Mouse (Mus musculus): ENCODE results near the gene Pdcd6. TPM values are rescaled to one million over a fixed set of nuclear protein-coding genes. Genes with fewer than 3 reads are reported as not detected.

Gene Pdcd6
- 150 and 159 TPM in 2 replicates for polyA plus RNA-seq (2015; fragmentation: Nextera tagmentation; extraction: Ambion mirVana)

- no peaks in the 10 kb centered on the region for H3K9me3 ChIP-seq
- H3K36me3 ChIP-seq, result peaks cover 33% of the 10 kb centered on the region
Measured at GRCm38 (mm10) chr13:74317170-74317849, at the start of gene Pdcd6. Pdcd6 (minus strand) TSS chr13:74317580.

GRCm38 (mm10) chr13:74363859-74364235, 46.5 kb upstream of the Pdcd6 start, which contains the start of gene Lrrc14b:
Lrrc14b (minus strand) TSS chr13:74364005.
- Histone ChIP-seq H3K27ac (no peak within 1 kb of the TSS), H3K9me3 (no peaks in the 10 kb centered on the region), H3K4me1 (no peaks in the 10 kb centered on the region), H3K4me2 (no peak within 1 kb of the TSS), H3K9ac (no peak within 1 kb of the TSS), H3K4me3 (no peak within 1 kb of the TSS), H3K27me3 (no peaks in the 10 kb centered on the region), H3K36me3 (peaks cover 41% of the 10 kb centered on the region)
- ATAC-seq (ENCODE audit: insufficient number of reproducible peaks, insufficient read depth, low FRiP score, low TSS enrichment, low read depth), result no peak
- 78% methylated on average over 8 of the region's 8 CpGs for WGBS

More at GRCm38 (mm10) chr13:74317170-74317849, at the start of gene Pdcd6:
- Histone ChIP-seq H3K4me3 (peak within 1 kb of the TSS; percentile 77), H3K4me2 (peak within 1 kb of the TSS; percentile 69), H3K27ac (peak within 1 kb of the TSS; percentile 77), H3K27me3 (no peaks in the 10 kb centered on the region), H3K9ac (peak within 1 kb of the TSS; percentile 91), H3K4me1 (peaks cover 10% of the 10 kb centered on the region)
- WGBS, result under 1% methylated on average over 36 of the region's 36 CpGs
- peak; percentile 100 for ATAC-seq (ENCODE audit: insufficient number of reproducible peaks, insufficient read depth, low FRiP score, low TSS enrichment, low read depth)

- ATAC-seq (ENCODE audit: insufficient number of reproducible peaks, insufficient read depth, low FRiP score, low TSS enrichment, low read depth), result no peak
- peaks cover 46% of the 10 kb centered on the region for H3K36me3 ChIP-seq
- H3K4me3 ChIP-seq, result no peak overlapping the region
- H3K9me3 ChIP-seq, result no peaks in the 10 kb centered on the region
- H3K4me2 ChIP-seq, result no peak overlapping the region
- H3K27me3 ChIP-seq, result no peaks in the 10 kb centered on the region
- 93% methylated on average over 13 of the region's 13 CpGs for WGBS
- H3K9ac ChIP-seq, result no peak overlapping the region
- H3K4me1 ChIP-seq, result no peaks in the 10 kb centered on the region
- H3K27ac ChIP-seq, result no peak overlapping the region
Measured at GRCm38 (mm10) chr13:74363176-74363858, 45.9 kb upstream of the Pdcd6 start.

GRCm38 (mm10) chr13:74362218-74362617, 44.8 kb upstream of the Pdcd6 start:
- Histone ChIP-seq H3K9me3 (no peaks in the 10 kb centered on the region), H3K4me3 (no peak overlapping the region), H3K27ac (no peak overlapping the region), H3K36me3 (peaks cover 52% of the 10 kb centered on the region), H3K27me3 (no peaks in the 10 kb centered on the region), H3K4me1 (no peaks in the 10 kb centered on the region), H3K9ac (no peak overlapping the region), H3K4me2 (no peak overlapping the region)
- no peak for ATAC-seq (ENCODE audit: insufficient number of reproducible peaks, insufficient read depth, low FRiP score, low TSS enrichment, low read depth)
- 85% methylated on average over 2 of the region's 2 CpGs for WGBS

GRCm38 (mm10) chr13:74356491-74356890, 39.1 kb upstream of the Pdcd6 start:
- peaks cover 65% of the 10 kb centered on the region for H3K36me3 ChIP-seq
- H3K9ac ChIP-seq, result no peak overlapping the region
- no peak overlapping the region for H3K4me3 ChIP-seq
- ATAC-seq (ENCODE audit: insufficient number of reproducible peaks, insufficient read depth, low FRiP score, low TSS enrichment, low read depth), result no peak
- H3K4me2 ChIP-seq, result no peak overlapping the region
- H3K9me3 ChIP-seq, result no peaks in the 10 kb centered on the region
- H3K27ac ChIP-seq, result no peak overlapping the region
- WGBS, result 95% methylated on average over 13 of the region's 13 CpGs
- no peaks in the 10 kb centered on the region for H3K27me3 ChIP-seq
- no peaks in the 10 kb centered on the region for H3K4me1 ChIP-seq

- ATAC-seq (ENCODE audit: insufficient number of reproducible peaks, insufficient read depth, low FRiP score, low TSS enrichment, low read depth), result no peak
- Histone ChIP-seq H3K4me1 (peaks cover 21% of the 10 kb centered on the region), H3K27ac (peak overlapping the region; percentile 84; the same call in 1 of the 2 replicates), H3K9ac (peak overlapping the region; percentile 93), H3K9me3 (no peaks in the 10 kb centered on the region), H3K36me3 (peaks cover 21% of the 10 kb centered on the region), H3K4me3 (peak overlapping the region; percentile 76), H3K4me2 (peak overlapping the region; percentile 81), H3K27me3 (no peaks in the 10 kb centered on the region)
- 1% methylated on average over 15 of the region's 15 CpGs for WGBS
Measured at GRCm38 (mm10) chr13:74350435-74350906, 33.1 kb upstream of the Pdcd6 start.

- no peaks in the 10 kb centered on the region for H3K9me3 ChIP-seq
- peak within 1 kb of the TSS; percentile 81 for H3K4me2 ChIP-seq
- peak; percentile 93 for ATAC-seq (ENCODE audit: insufficient number of reproducible peaks, insufficient read depth, low FRiP score, low TSS enrichment, low read depth)
- H3K27me3 ChIP-seq, result no peaks in the 10 kb centered on the region
- H3K4me3 ChIP-seq, result peak within 1 kb of the TSS; percentile 76
- peak within 1 kb of the TSS; percentile 93 for H3K9ac ChIP-seq
- H3K27ac ChIP-seq, result peak within 1 kb of the TSS; percentile 84
- H3K4me1 ChIP-seq, result peaks cover 21% of the 10 kb centered on the region
- H3K36me3 ChIP-seq, result peaks cover 21% of the 10 kb centered on the region
- 1% methylated on average over 57 of the region's 57 CpGs for WGBS
Measured at GRCm38 (mm10) chr13:74349566-74350434, 32.4 kb upstream of the Pdcd6 start, which contains the start of the genes Sdha and Ccdc127. Sdha (minus strand) TSS chr13:74350280. Ccdc127 (plus strand) TSS chr13:74350309.

- no peak for ATAC-seq (ENCODE audit: insufficient number of reproducible peaks, insufficient read depth, low FRiP score, low TSS enrichment, low read depth)
- no peak overlapping the region for H3K9ac ChIP-seq
- peaks cover 68% of the 10 kb centered on the region for H3K36me3 ChIP-seq
- no peak overlapping the region for H3K27ac ChIP-seq
- 60% methylated on average over 3 of the region's 3 CpGs for WGBS
- H3K27me3 ChIP-seq, result no peaks in the 10 kb centered on the region
- no peak overlapping the region for H3K4me3 ChIP-seq
- no peaks in the 10 kb centered on the region for H3K4me1 ChIP-seq
- no peaks in the 10 kb centered on the region for H3K9me3 ChIP-seq
- no peak overlapping the region for H3K4me2 ChIP-seq
Measured at GRCm38 (mm10) chr13:74341036-74341435, 23.7 kb upstream of the Pdcd6 start.

GRCm38 (mm10) chr13:74329321-74329720, 11.9 kb upstream of the Pdcd6 start:
- H3K9me3 ChIP-seq, result no peaks in the 10 kb centered on the region
- peaks cover 74% of the 10 kb centered on the region for H3K36me3 ChIP-seq
- no peaks in the 10 kb centered on the region for H3K27me3 ChIP-seq
- ATAC-seq (ENCODE audit: insufficient number of reproducible peaks, insufficient read depth, low FRiP score, low TSS enrichment, low read depth), result no peak
- H3K4me2 ChIP-seq, result no peak overlapping the region
- H3K4me3 ChIP-seq, result no peak overlapping the region
- peaks cover 5% of the 10 kb centered on the region; the same call in 1 of the 2 replicates for H3K4me1 ChIP-seq
- H3K9ac ChIP-seq, result no peak overlapping the region
- H3K27ac ChIP-seq, result peak overlapping the region; percentile 74

GRCm38 (mm10) chr13:74316789-74317169, 601 bp downstream of the Pdcd6 start:
- Histone ChIP-seq H3K27me3 (no peaks in the 10 kb centered on the region), H3K4me1 (peaks cover 10% of the 10 kb centered on the region), H3K9ac (peak overlapping the region; percentile 91), H3K36me3 (peaks cover 28% of the 10 kb centered on the region), H3K4me2 (peak overlapping the region; percentile 69), H3K27ac (peak overlapping the region; percentile 77), H3K4me3 (peak overlapping the region; percentile 77), H3K9me3 (no peaks in the 10 kb centered on the region)
- 2% methylated on average over 15 of the region's 15 CpGs for WGBS
- ATAC-seq (ENCODE audit: insufficient number of reproducible peaks, insufficient read depth, low FRiP score, low TSS enrichment, low read depth), result no peak

- Histone ChIP-seq H3K4me3 (peak overlapping the region; percentile 77), H3K36me3 (peaks cover 24% of the 10 kb centered on the region), H3K4me1 (peaks cover 10% of the 10 kb centered on the region), H3K9me3 (no peaks in the 10 kb centered on the region), H3K27me3 (no peaks in the 10 kb centered on the region), H3K4me2 (peak overlapping the region; percentile 69), H3K27ac (peak overlapping the region; percentile 77; the same call in 1 of the 2 replicates), H3K9ac (peak overlapping the region; percentile 91)
- WGBS, result 25% methylated on average over 4 of the region's 4 CpGs
- ATAC-seq (ENCODE audit: insufficient number of reproducible peaks, insufficient read depth, low FRiP score, low TSS enrichment, low read depth), result no peak
Measured at GRCm38 (mm10) chr13:74316386-74316785, 994 bp downstream of the Pdcd6 start.
